Mouse (Mus musculus) olfactory bulb, adult 2 months (tissue): ENCODE results near the gene Troap.

ENCODE experiments used
- CTCF ChIP-seq: fragments of 200-500 bp; IDR thresholded peaks from 2 replicates; pipeline ENCODE4 v1.5.1; 2012; ENCODE audit warnings: low read depth, mild to moderate bottlenecking, low read length, moderate library complexity; ENCODE audit not compliant: insufficient read depth
- POLR2A ChIP-seq: fragments of 200-500 bp; IDR thresholded peaks from 2 replicates; pipeline ENCODE4 v1.6.1; 2012; ENCODE audit warnings: mild to moderate bottlenecking, low read depth, low read length, moderate library complexity; ENCODE audit not compliant: insufficient read depth

- TF ChIP-seq CTCF = no peak
- no peak for TF ChIP-seq POLR2A
Observed at GRCm38 (mm10) chr15:99032041-99032725, 42.2 kb upstream of the Troap start.
